Mouse (Mus musculus) left cerebral cortex, postnatal 25 days (tissue): ENCODE results near the gene Hpn. TPM values are rescaled to one million over a fixed set of nuclear protein-coding genes. Genes with fewer than 3 reads are reported as not detected.
A peak's percentile ranks its signal among the peaks of the same experiment; 100 is the strongest.

ENCODE experiments used
- DNase-seq, 2 experiments: peaks; one replicate each; pipeline ENCODE4 v3.0.0; 2022; ENCODE audit warnings: low spot score in 2 of 2, mixed read lengths in 1 of 2
- intact Hi-C: fragments of 180-260 bp; cut with DNase I; formaldehyde crosslinking; loops from one replicate; pipeline ENCODE4 v1.15.1; 2025
- total RNA-seq, 2 experiments: library from RNA; stranded (reverse); gene quantifications; 2 replicates each; pipeline ENCODE4 v1.2.3; 2021

The Hpn gene
- total RNA-seq, 2 experiments from 2014 or later = 3.0 to 4.2 TPM

- DNase-seq = peak in 1 of 2 experiments; percentile 64
- intact Hi-C loops = no loop called here
Measured at GRCm38 (mm10) chr7:31049135-31049845, 65.8 kb downstream of the Hpn start.

Other genes starting within 250 kb of the Hpn start
- gene Cd22, start 234.9 kb downstream of the Hpn start, total RNA-seq = not detected
- gene Mag, start 200.4 kb downstream of the Hpn start, total RNA-seq = 100 to 1,000 TPM; 152 to 176 TPM
- not detected for gene Hamp2, start 190.6 kb downstream of the Hpn start, total RNA-seq
- not detected for gene Hamp, start 171.3 kb downstream of the Hpn start, total RNA-seq
- 100 to 1,000 TPM; 139 to 144 TPM for gene Usf2, start 158.5 kb downstream of the Hpn start, total RNA-seq
- gene Lsr, start 141.8 kb downstream of the Hpn start, total RNA-seq = 1 to 10 TPM; 8.8 to 9.9 TPM
- not detected for gene Fam187b, start 141.5 kb downstream of the Hpn start, total RNA-seq
- 10 to 100 TPM; 22.6 to 27.8 TPM for gene Fxyd5, start 72.8 kb downstream of the Hpn start, total RNA-seq
- 100 to 1,000 TPM; 185 to 232 TPM for gene Fxyd7, start 63.8 kb downstream of the Hpn start, total RNA-seq
- gene Fxyd1, start 58.1 kb downstream of the Hpn start, total RNA-seq = 10 to 100 TPM; 79.9 to 81.6 TPM
- gene Lgi4, start 55.9 kb downstream of the Hpn start, total RNA-seq = 10 to 100 TPM; 24.2 to 24.9 TPM
- not detected for gene Fxyd3, start 38.6 kb downstream of the Hpn start, total RNA-seq
- 100 to 1,000 TPM; 616 to 649 TPM for gene Scn1b, start 11.7 kb upstream of the Hpn start, total RNA-seq
- 100 to 1,000 TPM; 108 to 110 TPM for gene Gramd1a, start 40.6 kb upstream of the Hpn start, total RNA-seq
- gene Scgb2b2, start 175.2 kb upstream of the Hpn start, total RNA-seq = not detected
- not detected for gene Scgb1b2, start 176.5 kb upstream of the Hpn start, total RNA-seq
- gene Scgb2b3, start 246.8 kb upstream of the Hpn start, total RNA-seq = not detected